Mouse (Mus musculus) heart, postnatal 25 days (tissue): ENCODE measurements around the gene Fem1b. TPM values are rescaled to one million over a fixed set of nuclear protein-coding genes. Genes with fewer than 3 reads are reported as not detected.
"Not testable (repeated sequence)": the region's sequence is repeated elsewhere in the genome, so short reads cannot be mapped to it uniquely, and the experiment has no call there.

Experiments used
- DNase-seq: peaks from one replicate; pipeline ENCODE4 v3.0.0; 2022; ENCODE audit warnings: low spot score
- intact Hi-C: fragments of 180-260 bp; cut with DNase I; formaldehyde crosslinking; loops from one replicate; pipeline ENCODE4 v1.15.1; 2025
- total RNA-seq, 2 experiments: library from RNA; stranded (reverse); gene quantifications; 2 replicates each; pipeline ENCODE4 v1.2.3; 2021

Gene Fem1b
- total RNA-seq, 2 experiments from 2014 or later, result 18.2 to 20.6 TPM

- intact Hi-C loops, result no loop called here
- peak; percentile 92 for DNase-seq
Measured at GRCm38 (mm10) chr9:62828662-62829086, 16.9 kb upstream of the Fem1b start.

- intact Hi-C loops, result loop anchor here (2.0 kb wide), 1 partner anchor 85 kb away; no protein-coding TSS in a partner anchor
- no peak for DNase-seq
Measured at GRCm38 (mm10) chr9:62827939-62828652, 16.4 kb upstream of the Fem1b start.

- intact Hi-C loops, result loop anchor here (2.0 kb wide), 1 partner anchor 84 kb away; no protein-coding TSS in a partner anchor
- DNase-seq, result no peak
Measured at GRCm38 (mm10) chr9:62826456-62826855, 14.7 kb upstream of the Fem1b start.

- DNase-seq, result no peak
- intact Hi-C loops, result loop anchor here (2.0 kb wide), 1 partner anchor 83 kb away; no protein-coding TSS in a partner anchor
Measured at GRCm38 (mm10) chr9:62825791-62826393, 14.2 kb upstream of the Fem1b start.

GRCm38 (mm10) chr9:62821811-62822210 lies 10.1 kb upstream of the Fem1b start:
- intact Hi-C loops, result no loop called here
- DNase-seq, result no peak

- DNase-seq, result no peak
- intact Hi-C loops, result no loop called here
Measured at GRCm38 (mm10) chr9:62820829-62821228, 9.1 kb upstream of the Fem1b start.

- intact Hi-C loops, DNase-seq: not testable (repeated sequence)
Measured at GRCm38 (mm10) chr9:62819910-62820309, 8.2 kb upstream of the Fem1b start.

- intact Hi-C loops, result no loop called here
Measured at GRCm38 (mm10) chr9:62819494-62819893, 7.8 kb upstream of the Fem1b start.

GRCm38 (mm10) chr9:62817828-62818614 lies 6.3 kb upstream of the Fem1b start:
- intact Hi-C loops, result no loop called here
- DNase-seq, result no peak

More at GRCm38 (mm10) chr9:62819494-62819893, 7.8 kb upstream of the Fem1b start:
- no peak for DNase-seq

- intact Hi-C loops, result no loop called here
- DNase-seq, result no peak
Measured at GRCm38 (mm10) chr9:62817099-62817571, 5.4 kb upstream of the Fem1b start.

GRCm38 (mm10) chr9:62816323-62817098 lies 4.8 kb upstream of the Fem1b start:
- intact Hi-C loops, result no loop called here
- DNase-seq, result no peak

GRCm38 (mm10) chr9:62814751-62815150 lies 3.0 kb upstream of the Fem1b start:
- intact Hi-C loops, result no loop called here

GRCm38 (mm10) chr9:62812216-62813049 lies 699 bp upstream of the Fem1b start:
- no peak for DNase-seq

More at GRCm38 (mm10) chr9:62814751-62815150, 3.0 kb upstream of the Fem1b start:
- no peak for DNase-seq

GRCm38 (mm10) chr9:62810543-62811515 lies 905 bp downstream of the Fem1b start:
- no peak for DNase-seq
- intact Hi-C loops, result no loop called here

More at GRCm38 (mm10) chr9:62812216-62813049, 699 bp upstream of the Fem1b start:
- intact Hi-C loops, result no loop called here

GRCm38 (mm10) chr9:62810095-62810494 lies 1.6 kb downstream of the Fem1b start:
- no peak for DNase-seq
- intact Hi-C loops, result no loop called here

GRCm38 (mm10) chr9:62799218-62799617 lies 12.5 kb downstream of the Fem1b start:
- intact Hi-C loops, result not testable (repeated sequence)

GRCm38 (mm10) chr9:62789856-62790255 lies 21.9 kb downstream of the Fem1b start:
- no peak for DNase-seq
- intact Hi-C loops, result no loop called here

More at GRCm38 (mm10) chr9:62799218-62799617, 12.5 kb downstream of the Fem1b start:
- not testable (repeated sequence) for DNase-seq
